Mouse (Mus musculus) Patski (cell line): Measurements from ENCODE around the gene Vmp1. TPM values are rescaled to one million over a fixed set of nuclear protein-coding genes. Genes with fewer than 3 reads are reported as not detected.

Experiments used
- ATAC-seq: fragments of 100-300 bp; one replicate; pipeline ENCODE4 v1.8.0; 2021
- CTCF ChIA-PET: fragments of 350-600 bp; sonication (Branson Sonifier 250); formaldehyde crosslinking; loops from one replicate; lab custom pipeline; 2022; ENCODE audit warnings: inconsistent platforms; lab: Charles Lee
- POLR2A ChIA-PET: fragments of 350-600 bp; sonication (Branson Sonifier 250); formaldehyde crosslinking; loops from one replicate; lab custom pipeline; 2022; ENCODE audit warnings: antibody characterized with exemption, inconsistent platforms; lab: Charles Lee
- DNase-seq: peaks from one replicate; pipeline ENCODE4 v3.0.0-alpha.2; 2011; ENCODE audit warnings: low read depth, low spot score
- H3K27me3 ChIP-seq: fragments of 371-371 bp; one replicate; pipeline ENCODE4 v1.5.1; 2021
- CTCF ChIP-seq: fragments of 100-300 bp; IDR thresholded peaks from one replicate; pipeline ENCODE4 v1.5.1; 2021
- in situ Hi-C: fragments of 300-500 bp; cut with MboI; formaldehyde crosslinking; loops from 3 replicates; pipeline ENCODE4 v1.11.1; 2018; ENCODE audit warnings: low pct_unique_long_range_greater_than_20kb, mixed read lengths
- polyA plus RNA-seq: library from polyadenylated mRNA; unstranded; gene quantifications from one replicate; pipeline ENCODE4 v1.2.3, GENCODE M21; 2021

Vmp1 gene
- polyA plus RNA-seq, 1 experiment from 2014 or later: 443 TPM

- no peak for DNase-seq
- ATAC-seq: no peak
- ChIA-PET POLR2A (interaction anchor here (3.1 to 14.1 kb wide), 2 partner anchors 7 to 33 kb away, joined by 15 to 262 read pairs; no protein-coding TSS in a partner anchor), CTCF (interaction anchor here (1.2 kb wide), 3 partner anchors 12 to 32 kb away, joined by 3 to 6 read pairs (median 3); no protein-coding TSS in a partner anchor)
- TF ChIP-seq CTCF: no peak
- H3K27me3 ChIP-seq: no peaks in the 10 kb centered on the region
- in situ Hi-C loops: no loop called here
Observed at GRCm38 (mm10) chr11:86591301-86591845, 92.3 kb downstream of the Vmp1 start.

DNA sequence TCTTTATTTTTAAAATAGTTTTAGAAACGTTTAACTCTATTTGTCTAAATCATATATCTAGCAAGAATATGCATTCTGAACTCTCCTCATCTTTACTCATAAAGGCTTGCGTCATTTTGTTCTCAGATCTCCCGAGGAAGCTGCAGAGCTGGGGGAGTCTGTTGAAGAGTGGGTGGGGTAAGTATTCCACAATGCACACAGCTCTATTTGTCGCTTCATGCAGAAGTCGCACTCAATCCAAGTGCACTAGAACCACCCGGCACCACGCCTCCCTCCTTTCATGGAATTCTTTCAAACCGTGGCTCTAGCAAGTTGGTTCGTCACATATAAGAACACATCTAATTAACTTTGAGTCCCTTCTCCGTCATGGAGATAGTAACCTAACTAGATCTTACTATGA, 93.1 kb downstream of the Vmp1 start:
- no peaks in the 10 kb centered on the region for H3K27me3 ChIP-seq
- TF ChIP-seq CTCF: no peak
- ATAC-seq (no peak), DNase-seq (no peak)
- POLR2A ChIA-PET: interaction anchor here (0.9 to 1.0 kb wide), 2 partner anchors 27 to 62 kb away, joined by 3 to 4 read pairs; no protein-coding TSS in a partner anchor
- in situ Hi-C loops: no loop called here
- CTCF ChIA-PET: interaction anchor here (1.2 kb wide), 3 partner anchors 13 to 33 kb away, joined by 3 to 6 read pairs (median 3); no protein-coding TSS in a partner anchor

GRCm38 (mm10) chr11:86590066-86590465, 93.6 kb downstream of the Vmp1 start:
- ATAC-seq (no peak), DNase-seq (no peak)
- in situ Hi-C loops: no loop called here
- TF ChIP-seq CTCF: no peak
- ChIA-PET POLR2A (interaction anchor here (0.9 to 11.5 kb wide), 4 partner anchors 10 to 63 kb away, joined by 3 to 146 read pairs (median 4); no protein-coding TSS in a partner anchor), CTCF (interaction anchor here (3.3 to 3.8 kb wide), 2 partner anchors 11 to 34 kb away, joined by 12 to 33 read pairs; no protein-coding TSS in a partner anchor)
- H3K27me3 ChIP-seq: no peaks in the 10 kb centered on the region

DNA sequence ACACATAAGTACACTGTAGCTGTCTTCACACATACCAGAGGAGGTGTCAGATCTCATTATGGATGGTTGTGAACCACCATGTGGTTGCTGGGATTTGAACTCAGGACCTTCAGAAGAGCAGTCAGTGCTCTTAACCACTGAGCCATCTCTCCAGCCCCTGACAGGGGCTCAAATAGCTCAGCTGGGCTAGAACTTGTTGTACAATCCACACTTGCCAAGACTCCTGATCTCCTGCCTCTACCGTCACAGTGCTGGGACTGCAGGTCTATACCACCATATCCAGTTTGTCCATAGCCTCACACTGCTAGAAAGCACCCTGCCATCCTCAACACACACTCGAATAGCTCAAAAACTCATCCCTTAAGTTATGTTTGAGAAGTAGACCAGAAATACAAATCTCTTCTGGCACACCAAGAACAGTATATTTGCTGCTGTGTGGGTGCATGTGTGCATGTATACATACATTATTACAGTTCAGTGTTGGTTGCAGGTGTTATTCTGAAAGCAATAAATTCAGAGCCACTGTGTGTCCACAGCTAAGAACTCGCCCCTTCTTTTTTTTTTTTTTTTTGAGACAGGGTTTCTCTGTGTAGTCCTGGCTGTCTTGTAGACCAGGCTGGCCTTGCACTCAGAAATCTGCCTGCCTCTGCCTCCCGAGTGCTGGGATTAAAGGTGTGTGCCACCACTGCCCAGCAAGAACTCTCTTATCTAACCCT, 94.9 kb downstream of the Vmp1 start:
- DNase-seq (no peak), ATAC-seq (no peak)
- ChIA-PET CTCF (interaction anchor here (1.9 to 17.2 kb wide), 4 partner anchors 9 to 63 kb away, joined by 7 to 228 read pairs (median 22); no protein-coding TSS in a partner anchor), POLR2A (interaction anchor here (1.0 to 12.0 kb wide), 5 partner anchors 9 to 62 kb away, joined by 3 to 262 read pairs (median 146); no protein-coding TSS in a partner anchor)
- in situ Hi-C loops: no loop called here
- no peaks in the 10 kb centered on the region for H3K27me3 ChIP-seq
- no peak for TF ChIP-seq CTCF

GRCm38 (mm10) chr11:86587830-86588229, 95.8 kb downstream of the Vmp1 start:
- in situ Hi-C loops: no loop called here
- POLR2A ChIA-PET: interaction anchor here (0.6 to 12.0 kb wide), 7 partner anchors 10 to 63 kb away, joined by 3 to 262 read pairs (median 50); no protein-coding TSS in a partner anchor
- CTCF ChIA-PET: interaction anchor here (1.9 to 17.2 kb wide), 4 partner anchors 10 to 64 kb away, joined by 7 to 228 read pairs (median 22); no protein-coding TSS in a partner anchor
- no peaks in the 10 kb centered on the region for H3K27me3 ChIP-seq
- DNase-seq (no peak), ATAC-seq (no peak)
- TF ChIP-seq CTCF: no peak

- in situ Hi-C loops: no loop called here
- ChIA-PET POLR2A (interaction anchor here (0.5 to 12.0 kb wide), 18 partner anchors 11 to 846 kb away, joined by 3 to 262 read pairs (median 6); partner anchors contain the start of gene Cltc), CTCF (interaction anchor here (1.0 to 17.2 kb wide), 6 partner anchors 10 to 65 kb away, joined by 3 to 228 read pairs (median 10); no protein-coding TSS in a partner anchor)
- ATAC-seq: peak; percentile 63
- TF ChIP-seq CTCF: no peak
- H3K27me3 ChIP-seq: no peaks in the 10 kb centered on the region
- DNase-seq: no peak
Observed at GRCm38 (mm10) chr11:86586868-86587792, 96.5 kb downstream of the Vmp1 start.

DNA sequence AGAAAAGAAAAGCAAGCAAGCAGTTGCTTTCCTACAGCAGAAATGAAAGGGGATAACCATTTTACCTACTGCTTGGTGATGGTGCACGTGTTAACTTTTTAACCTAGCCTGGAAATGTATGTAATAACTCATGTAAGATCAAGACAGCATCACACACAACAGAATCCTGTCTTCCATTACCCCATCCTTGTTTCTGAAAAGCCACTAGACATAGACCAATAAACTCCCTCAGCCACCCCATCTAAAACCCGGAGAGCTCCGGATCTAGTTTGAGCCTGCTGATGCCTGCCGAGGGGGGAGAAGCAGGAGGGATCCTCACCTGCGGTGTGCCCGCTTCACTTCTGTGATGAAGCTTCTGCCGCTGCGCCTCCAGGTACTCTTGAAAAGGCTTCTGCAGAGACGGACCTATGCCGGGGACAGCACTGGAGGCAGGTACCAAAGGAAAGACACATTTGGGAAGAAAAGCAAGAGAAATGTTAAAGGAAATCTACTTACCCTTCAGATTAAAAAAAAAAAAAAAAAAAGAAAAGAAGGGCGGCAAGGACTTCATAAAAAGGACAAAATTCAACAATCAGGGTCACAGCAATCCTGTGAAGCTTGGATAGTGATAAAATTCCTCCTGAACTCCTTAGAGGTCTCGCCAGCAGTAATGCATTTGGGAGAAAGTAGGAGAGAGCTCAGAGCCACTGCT, 97.3 kb downstream of the Vmp1 start:
- POLR2A ChIA-PET: interaction anchor here (0.7 to 12.0 kb wide), 16 partner anchors 12 to 847 kb away, joined by 3 to 262 read pairs (median 7); partner anchors contain the start of gene Cltc
- in situ Hi-C loops: no loop called here
- CTCF ChIA-PET: interaction anchor here (0.7 to 17.2 kb wide), 6 partner anchors 10 to 66 kb away, joined by 3 to 228 read pairs (median 6); no protein-coding TSS in a partner anchor
- TF ChIP-seq CTCF: no peak
- DNase-seq (no peak), ATAC-seq (no peak)
- no peaks in the 10 kb centered on the region for H3K27me3 ChIP-seq

DNA sequence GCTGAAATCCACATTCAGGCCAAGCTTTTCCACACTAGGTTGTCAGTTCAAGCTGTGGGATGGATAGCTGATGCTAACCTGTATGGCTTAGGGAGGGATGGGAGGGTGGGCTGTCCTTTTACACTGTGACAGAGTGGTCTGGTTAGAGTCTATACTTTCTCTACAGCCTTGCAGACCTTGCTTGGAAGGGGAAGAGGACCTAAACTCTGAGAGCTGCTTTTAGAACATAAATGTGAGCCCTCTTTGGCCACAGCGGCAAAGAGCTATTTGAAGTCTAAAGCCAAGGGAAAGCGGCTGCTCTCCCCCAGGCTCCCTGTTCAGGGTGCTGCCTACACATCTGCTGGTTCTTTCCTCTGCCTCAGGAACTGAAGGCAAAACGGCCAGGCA, 98.0 kb downstream of the Vmp1 start:
- DNase-seq: no peak
- no peaks in the 10 kb centered on the region for H3K27me3 ChIP-seq
- no peak for ATAC-seq
- in situ Hi-C loops: no loop called here
- CTCF ChIA-PET: interaction anchor here (0.7 to 17.2 kb wide), 4 partner anchors 11 to 66 kb away, joined by 3 to 228 read pairs (median 4); no protein-coding TSS in a partner anchor
- TF ChIP-seq CTCF: no peak
- POLR2A ChIA-PET: interaction anchor here (0.6 to 12.0 kb wide), 7 partner anchors 13 to 65 kb away, joined by 3 to 262 read pairs (median 50); no protein-coding TSS in a partner anchor
